Comparison of ENCODE assay signal across 8 mouse cellular contexts in genomic region chr7:35555224-35556204, GRCm38 (mm10). TPM values are rescaled to one million over a fixed set of nuclear protein-coding genes. Genes with fewer than 3 reads are reported as not detected.
DNase-seq lines count a peak whose midpoint lies in the region; ATAC-seq and TF ChIP-seq lines count a peak whose summit lies in the region.

No protein-coding gene starts in this region.

- H3K4me1 ChIP-seq in cortical plate, adult 2 months (ENCODE audit: control insufficient read depth, insufficient read depth, low read length): no peaks in the 10 kb centered on the region

- peak; percentile 88 for DNase-seq in gastrocnemius, postnatal 10 days
- DNase-seq in left cerebral cortex, postnatal 10 days (ENCODE audit: extremely low spot score in 1 of 2, low spot score in 2 of 2): peak; percentile 84 to 94
- peak; percentile 91 for DNase-seq in right cerebral cortex, postnatal 25 days
- peak; percentile 86 for DNase-seq in urinary bladder, postnatal 4 days (ENCODE audit: low spot score in 2 of 2)

- intact Hi-C loops in left cerebral cortex, postnatal 10 days (cut with DNase I): no loop called here

- peak overlapping the region; percentile 98 for H3K4me3 ChIP-seq in cortical plate, adult 2 months (ENCODE audit: insufficient read depth, low read length)

- TF ChIP-seq POLR2A in cortical plate, adult 2 months (IDR thresholded peaks at IDR 0.05; ENCODE audit: extremely low read depth, insufficient read depth, low read length): peak; percentile 78

- no peak for TF ChIP-seq CTCF in cortical plate, adult 2 months (IDR thresholded peaks at IDR 0.05; ENCODE audit: extremely low read depth, insufficient read depth, low read length)

- ATAC-seq in activated CD4-positive, CD25-positive, alpha-beta regulatory T cell, adult 4 months: peak; percentile 78
- peak; percentile 71 for ATAC-seq in inflammation-experienced regulatory T-cells, adult 6 months
- ATAC-seq in megakaryocyte-erythroid progenitor cell, adult 5-6 weeks (replicated peaks; ENCODE audit: low FRiP score, low TSS enrichment, poor library complexity, severe bottlenecking): peak; percentile 53

- peak overlapping the region; percentile 97 for H3K27ac ChIP-seq in cortical plate, adult 2 months (ENCODE audit: insufficient read depth, low read length)

RNA-seq across cellular contexts. Expression of gene Nudt19, which starts 0.6 kb away (rescaled TPM):
- polyA plus RNA-seq in activated CD4-positive, CD25-positive, alpha-beta regulatory T cell, adult 4 months (2017; shearing (Covaris generic)): 10 to 100 TPM; 49.0 to 58.6 TPM
- 123 and 129 TPM in 2 replicates for polyA plus RNA-seq in cortical plate, adult 2 months (2012; rRNA removed)
- total RNA-seq in gastrocnemius, postnatal 10 days (2021): 10 to 100 TPM; 37.0 to 41.8 TPM
- polyA plus RNA-seq in inflammation-experienced regulatory T-cells, adult 6 months (2017; shearing (Covaris generic)): 10 to 100 TPM; 48.7 to 54.7 (median 50.4) TPM
- total RNA-seq in left cerebral cortex, postnatal 10 days (2021): 10 to 100 TPM; 66.7 to 81.4 TPM
- 116 and 170 TPM in 2 replicates for total RNA-seq in megakaryocyte-erythroid progenitor cell, adult 5-6 weeks (2014; fragmentation: Nextera tagmentation)
- 55.2 and 71.9 TPM in 2 replicates for total RNA-seq in megakaryocyte-erythroid progenitor cell, adult 5-6 weeks (2017)

RNA-seq across cellular contexts. Expression of gene Tdrd12, which starts 18.0 kb away (rescaled TPM):
- polyA plus RNA-seq in activated CD4-positive, CD25-positive, alpha-beta regulatory T cell, adult 4 months (2017; shearing (Covaris generic)): not detected
- polyA plus RNA-seq in cortical plate, adult 2 months (2012; rRNA removed): 0.25 and 0.40 TPM in 2 replicates
- total RNA-seq in gastrocnemius, postnatal 10 days (2021): under 1 TPM in 1 of 2 experiments, not detected in 1; 0.14 TPM
- not detected for polyA plus RNA-seq in inflammation-experienced regulatory T-cells, adult 6 months (2017; shearing (Covaris generic))
- under 1 TPM; 0.63 to 0.79 TPM for total RNA-seq in left cerebral cortex, postnatal 10 days (2021)
- 0.11 TPM in 1 of 2 replicates, not detected in the other for total RNA-seq in megakaryocyte-erythroid progenitor cell, adult 5-6 weeks (2014; fragmentation: Nextera tagmentation)
- not detected in 2 replicates for total RNA-seq in megakaryocyte-erythroid progenitor cell, adult 5-6 weeks (2017)

RNA-seq across cellular contexts. Expression of gene Rgs9bp, which starts 29.9 kb away (rescaled TPM):
- polyA plus RNA-seq in activated CD4-positive, CD25-positive, alpha-beta regulatory T cell, adult 4 months (2017; shearing (Covaris generic)): under 1 TPM in 1 of 2 experiments, not detected in 1; 0.08 TPM
- 0.08 TPM in 2 replicates for polyA plus RNA-seq in cortical plate, adult 2 months (2012; rRNA removed)
- total RNA-seq in gastrocnemius, postnatal 10 days (2021): under 1 TPM; 0.07 to 0.18 TPM
- polyA plus RNA-seq in inflammation-experienced regulatory T-cells, adult 6 months (2017; shearing (Covaris generic)): not detected
- total RNA-seq in left cerebral cortex, postnatal 10 days (2021): 1 to 10 TPM; 1.7 to 3.2 TPM
- total RNA-seq in megakaryocyte-erythroid progenitor cell, adult 5-6 weeks (2014; fragmentation: Nextera tagmentation): 4.6 and 5.6 TPM in 2 replicates
- total RNA-seq in megakaryocyte-erythroid progenitor cell, adult 5-6 weeks (2017): 3.1 and 4.0 TPM in 2 replicates

RNA-seq across cellular contexts. Expression of gene Ankrd27, which starts 30.5 kb away (rescaled TPM):
- polyA plus RNA-seq in activated CD4-positive, CD25-positive, alpha-beta regulatory T cell, adult 4 months (2017; shearing (Covaris generic)): 10 to 100 TPM; 36.5 to 46.8 TPM
- polyA plus RNA-seq in cortical plate, adult 2 months (2012; rRNA removed): 34.9 and 38.0 TPM in 2 replicates
- total RNA-seq in gastrocnemius, postnatal 10 days (2021): 10 to 100 TPM; 13.3 to 19.1 TPM
- polyA plus RNA-seq in inflammation-experienced regulatory T-cells, adult 6 months (2017; shearing (Covaris generic)): 10 to 100 TPM; 44.9 to 51.8 (median 50.5) TPM
- total RNA-seq in left cerebral cortex, postnatal 10 days (2021): 10 to 100 TPM; 42.8 to 50.3 TPM
- 56.5 and 74.1 TPM in 2 replicates for total RNA-seq in megakaryocyte-erythroid progenitor cell, adult 5-6 weeks (2014; fragmentation: Nextera tagmentation)
- 45.4 and 57.9 TPM in 2 replicates for total RNA-seq in megakaryocyte-erythroid progenitor cell, adult 5-6 weeks (2017)

Comparison
In these comparisons a context has a peak if more than half of its experiments do, and no peak if none do; other contexts are left out.
1. Peak in every context shown above with its lines: DNase-seq, ATAC-seq, H3K4me3 ChIP-seq and H3K27ac ChIP-seq.